Mouse (Mus musculus) telencephalon, adult 2 months (tissue): ENCODE measurements at regions not wholly inside any gene's neighbourhood (a gene's known extent, or its start where the extent isn't known, plus 50 kb on each side); places are given as distances from the start of the nearest gene placed in this dataset.
A peak's percentile ranks its signal among the peaks of the same experiment; 100 is the strongest.
"Not testable (repeated sequence)": the region's sequence is repeated elsewhere in the genome, so short reads cannot be mapped to it uniquely, and the experiment has no call there.

Source experiments
- DNase-seq: peaks from one replicate; pipeline ENCODE4 v3.0.0-alpha.2; 2011; ENCODE audit warnings: low read depth, low spot score

DNA sequence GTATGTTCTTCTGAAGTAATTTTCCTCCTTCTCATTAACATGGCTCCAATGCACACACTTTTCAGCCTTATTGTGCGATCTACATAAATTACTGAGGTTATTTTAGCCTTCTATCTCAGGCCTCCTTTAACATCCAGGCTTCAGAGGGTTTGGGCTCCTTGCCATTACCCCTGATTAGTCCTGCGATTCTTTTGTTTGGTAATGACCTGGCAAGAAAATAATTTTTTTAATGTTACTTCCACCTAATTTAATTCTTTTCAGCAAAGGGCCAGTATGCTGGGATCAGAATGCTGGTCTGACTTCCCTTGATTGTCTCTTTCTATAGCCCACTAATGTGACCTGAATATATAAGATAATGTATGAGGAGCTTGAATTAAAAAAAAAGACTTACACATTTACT is 739.4 kb downstream of the Tbl1xr1 start:
- DNase-seq: peak; percentile 6

DNA sequence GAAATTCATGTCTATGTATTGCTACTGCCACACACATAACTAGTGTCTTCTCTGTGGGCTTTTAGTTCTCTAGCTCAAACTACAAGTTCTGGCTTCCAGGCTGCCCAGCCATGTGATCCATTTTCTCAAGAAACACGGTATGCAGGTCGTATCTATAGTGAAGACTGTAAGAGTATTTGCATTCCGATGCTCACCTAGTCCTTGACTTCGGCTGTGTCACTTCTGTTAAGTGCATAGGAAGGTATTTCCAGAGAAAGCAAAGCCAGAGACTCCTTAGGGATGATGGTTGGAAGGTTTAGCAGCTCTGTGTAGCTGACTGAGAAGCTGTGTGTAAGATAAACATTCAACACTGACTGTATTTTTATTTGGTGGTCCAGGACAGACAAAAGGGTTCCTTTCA is 750.0 kb downstream of the Tbl1xr1 start:
- no peak for DNase-seq

GRCm38 (mm10) chr3:22838986-22839385 is 762.5 kb downstream of the Tbl1xr1 start:
- DNase-seq: peak; percentile 15

- no peak for DNase-seq
Measured at GRCm38 (mm10) chr3:22850474-22850873, 774.0 kb downstream of the Tbl1xr1 start.

DNA sequence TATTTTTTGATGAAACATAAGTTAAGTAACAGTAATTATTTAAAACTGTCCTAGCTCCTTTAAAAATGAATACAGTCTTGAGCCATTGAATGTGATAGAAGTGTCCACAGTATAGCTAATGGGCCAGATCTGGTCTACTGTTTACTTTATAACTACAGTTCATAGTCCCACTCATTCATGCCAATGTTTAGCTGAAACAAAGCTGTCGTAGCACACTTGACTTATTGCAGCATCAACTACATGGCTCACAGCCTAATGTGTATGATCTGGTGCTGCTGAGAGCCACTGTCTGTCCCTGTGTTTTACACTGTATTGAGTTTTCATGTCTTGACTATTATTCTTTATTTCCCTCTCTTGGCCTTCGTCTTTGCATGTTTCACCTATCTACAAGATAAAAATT is 787.1 kb downstream of the Tbl1xr1 start:
- no peak for DNase-seq

- no peak for DNase-seq
Measured at GRCm38 (mm10) chr3:22877883-22878282, 801.4 kb downstream of the Tbl1xr1 start.

GRCm38 (mm10) chr3:22892735-22893134 is 816.3 kb downstream of the Tbl1xr1 start:
- no peak for DNase-seq

DNA sequence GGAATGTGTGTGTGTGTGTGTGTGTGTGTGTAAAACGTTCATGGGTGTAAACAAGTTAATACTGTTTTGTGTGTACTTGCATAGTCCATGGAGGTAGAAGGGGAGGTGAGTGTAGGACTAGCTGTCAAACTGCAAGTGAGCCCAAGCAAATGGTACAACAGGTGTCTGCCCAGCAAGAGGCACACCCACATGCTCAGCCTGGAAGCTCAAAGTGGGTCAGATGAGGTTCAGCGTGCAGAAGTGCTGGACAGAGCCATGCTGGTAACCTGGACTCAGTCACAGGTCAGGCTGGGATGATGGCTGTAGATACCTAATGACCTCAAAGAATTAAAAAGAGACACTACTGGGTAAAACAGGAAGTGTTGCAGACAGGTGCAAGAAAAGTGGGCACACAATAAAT is 821.2 kb downstream of the Tbl1xr1 start:
- DNase-seq: no peak

- no peak for DNase-seq
Measured at GRCm38 (mm10) chr3:22900966-22901365, 824.5 kb downstream of the Tbl1xr1 start.

DNA sequence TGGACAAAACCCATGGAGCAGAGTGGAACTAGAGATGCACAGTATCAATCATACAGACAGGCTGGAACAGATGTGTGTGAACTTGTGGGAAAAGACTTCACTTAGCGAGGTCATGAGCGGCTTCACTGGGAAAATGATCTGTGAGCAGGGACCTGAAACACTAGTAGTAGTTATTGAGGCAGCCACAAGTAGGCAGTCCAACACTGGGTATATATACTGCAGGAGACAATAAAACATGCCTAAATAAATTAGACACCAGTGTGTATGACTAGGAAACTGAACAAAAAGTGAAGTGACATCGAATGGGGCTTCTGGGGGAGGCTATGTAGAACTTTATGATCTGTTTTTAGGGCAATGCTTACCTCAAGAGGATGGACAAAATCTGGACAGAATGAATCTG is 852.5 kb downstream of the Tbl1xr1 start:
- no peak for DNase-seq

- DNase-seq: no peak
Measured at GRCm38 (mm10) chr3:22929762-22930519, 853.5 kb downstream of the Tbl1xr1 start.

- DNase-seq: not testable (repeated sequence)
Measured at GRCm38 (mm10) chr3:22945646-22946045, 869.2 kb downstream of the Tbl1xr1 start.

- DNase-seq: no peak
Measured at GRCm38 (mm10) chr3:22947181-22947580, 870.7 kb downstream of the Tbl1xr1 start.

DNA sequence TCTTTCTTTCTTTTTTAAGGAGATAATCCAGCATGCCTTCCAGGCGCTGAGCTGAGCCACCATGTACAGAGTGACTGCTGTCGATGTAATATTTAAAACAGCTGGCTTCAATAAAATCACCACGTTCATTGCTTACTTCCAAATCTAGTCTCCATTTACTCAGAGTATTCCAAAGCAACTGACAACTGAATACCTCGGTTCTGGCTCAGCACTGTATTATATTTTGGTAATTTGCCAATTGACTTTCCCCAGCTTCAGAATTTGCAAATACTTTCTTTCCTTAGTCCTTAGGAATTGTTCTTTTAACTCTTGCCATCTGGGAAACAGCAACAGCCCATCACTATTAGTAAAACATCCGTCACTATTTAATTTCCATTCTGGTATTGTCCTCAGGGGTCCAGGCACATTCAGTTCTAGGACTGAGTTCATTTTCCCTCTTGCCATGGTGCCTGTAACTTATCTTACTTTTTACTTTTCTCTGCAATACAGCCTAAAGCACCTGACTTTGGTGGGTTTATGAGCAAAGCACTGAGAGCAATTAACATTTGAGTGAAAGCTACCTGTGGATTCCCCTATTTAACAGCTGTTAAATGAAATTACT is 871.8 kb downstream of the Tbl1xr1 start:
- no peak for DNase-seq

DNA sequence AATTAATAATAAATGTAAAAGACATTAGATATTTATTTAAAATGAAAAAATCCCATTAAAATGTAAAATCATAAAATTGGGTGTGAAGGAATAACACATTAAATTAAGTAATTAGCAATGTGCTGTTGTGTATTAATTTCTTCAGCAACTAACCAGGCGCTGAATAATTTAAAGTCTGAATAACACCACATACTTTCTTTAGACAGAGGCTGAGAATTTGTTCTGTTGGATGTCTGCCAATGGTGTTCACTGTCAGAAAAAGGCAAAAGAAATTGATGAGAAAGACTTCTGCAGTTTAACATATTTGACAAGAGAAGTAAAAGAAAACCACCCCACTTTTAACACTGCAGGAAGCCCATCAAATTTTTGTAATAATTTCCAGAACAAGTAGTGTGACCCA is 881.0 kb downstream of the Tbl1xr1 start:
- no peak for DNase-seq

DNA sequence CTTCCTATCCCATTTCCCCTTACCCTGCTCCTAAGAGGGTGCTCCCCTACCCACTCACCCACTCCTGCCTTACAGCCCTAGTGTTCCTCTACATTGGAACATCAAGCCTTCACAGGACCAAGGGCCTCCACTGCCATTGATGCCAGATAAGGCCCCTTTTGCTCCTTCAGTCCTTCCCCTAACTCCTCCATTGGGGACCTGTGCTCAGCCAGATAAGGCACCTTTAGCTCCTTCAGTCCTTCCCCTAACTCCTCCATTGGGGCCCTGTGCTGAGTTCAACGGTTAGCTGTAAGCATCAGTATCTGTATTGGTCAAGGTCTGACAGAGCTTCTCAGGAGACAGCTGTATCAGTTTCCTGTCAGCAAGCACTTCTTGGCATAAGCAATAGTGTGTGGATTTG is 896.2 kb downstream of the Tbl1xr1 start:
- DNase-seq: no peak

GRCm38 (mm10) chr3:22976801-22977200 is 900.3 kb downstream of the Tbl1xr1 start:
- no peak for DNase-seq

DNA sequence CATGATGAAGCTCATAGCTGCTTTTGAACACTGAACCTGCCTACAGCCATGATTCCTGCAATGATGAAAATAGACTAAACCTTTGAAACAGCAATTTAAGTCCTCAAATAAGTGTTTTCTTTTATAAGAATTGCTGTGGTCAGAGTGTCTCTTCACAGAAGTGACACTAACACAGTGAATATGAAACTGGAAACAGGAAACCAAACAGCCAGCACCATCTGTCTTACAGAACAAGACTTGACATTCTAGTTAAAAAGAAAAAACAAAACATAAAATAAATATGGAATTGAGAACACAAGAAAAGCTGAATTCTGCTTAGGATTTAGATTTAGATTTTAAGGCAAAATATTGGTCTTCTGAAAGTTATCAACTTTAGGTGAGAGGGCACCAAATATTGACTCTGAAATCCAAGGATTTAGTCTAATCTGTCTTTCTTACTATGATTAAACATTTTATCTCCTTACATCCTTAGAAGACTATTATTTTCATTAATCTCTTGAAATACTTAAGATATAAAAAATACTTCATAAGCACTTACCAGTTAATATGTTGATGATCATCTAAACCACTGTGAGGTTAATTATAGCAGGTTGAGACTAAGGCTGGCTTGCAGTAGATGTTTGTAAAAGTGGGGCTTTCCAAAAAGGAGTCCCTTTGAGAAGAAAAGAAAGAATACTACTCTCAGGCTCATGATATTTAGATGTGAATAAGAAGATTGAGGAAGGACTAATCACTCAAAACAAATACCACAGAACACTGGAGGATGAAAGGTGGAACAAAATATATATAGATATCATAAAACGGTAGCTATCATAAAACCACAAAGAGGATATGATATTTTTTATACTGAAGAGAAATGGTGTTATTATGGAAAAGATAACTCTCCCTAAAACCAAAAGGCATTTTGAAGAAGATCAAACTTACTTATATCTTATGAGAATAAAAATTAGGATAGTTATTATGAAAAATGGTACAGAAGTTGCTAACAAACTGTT is 903.7 kb downstream of the Tbl1xr1 start:
- DNase-seq: no peak

DNA sequence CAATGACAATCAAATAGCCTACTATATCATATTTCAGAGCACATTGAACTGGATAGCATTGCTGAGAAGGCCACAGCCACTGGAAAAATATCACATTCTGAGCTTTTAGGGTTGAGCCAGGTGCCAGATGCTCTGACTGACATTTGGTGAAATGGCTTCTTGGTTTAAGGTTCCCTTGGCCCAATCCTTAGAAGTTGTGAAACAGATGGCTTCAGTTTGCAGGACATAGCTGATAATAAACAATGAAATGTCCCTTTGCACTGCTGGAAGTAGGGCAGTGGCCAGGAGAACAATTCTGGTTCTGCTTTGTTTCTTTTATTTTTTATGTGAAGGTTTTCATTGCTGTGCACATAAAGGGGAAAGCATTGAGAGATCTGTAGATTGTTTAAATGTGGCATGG is 906.0 kb downstream of the Tbl1xr1 start:
- DNase-seq: no peak

- no peak for DNase-seq
Measured at GRCm38 (mm10) chr3:22990136-22990820, 913.8 kb downstream of the Tbl1xr1 start.

DNA sequence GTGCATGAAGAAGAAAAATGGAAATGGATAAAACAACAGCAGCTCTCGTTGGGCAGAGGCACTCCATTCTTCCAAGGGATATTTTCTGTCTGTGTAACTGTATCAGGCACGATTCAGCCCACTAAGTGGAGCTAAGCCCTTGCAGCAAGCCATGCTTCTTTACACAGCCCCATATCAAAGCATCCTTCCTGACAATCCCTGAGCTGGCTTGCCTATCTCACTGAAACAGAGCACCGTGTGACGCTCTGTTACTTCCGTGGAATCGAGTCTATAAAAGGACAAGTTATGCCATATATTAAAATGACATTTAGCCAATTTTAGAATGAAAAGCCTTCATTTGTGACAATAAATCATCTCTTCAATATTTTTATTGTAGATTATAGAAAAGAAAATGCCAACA is 918.8 kb downstream of the Tbl1xr1 start:
- no peak for DNase-seq

- no peak for DNase-seq
Measured at GRCm38 (mm10) chr3:22995833-22996232, 919.4 kb downstream of the Tbl1xr1 start.
